Mouse (Mus musculus) megakaryocyte-erythroid progenitor cell, adult 5-6 weeks (primary cell): ENCODE data around the gene Ccdc78. TPM values are rescaled to one million over a fixed set of nuclear protein-coding genes. Genes with fewer than 3 reads are reported as not detected.

Experiments
- ATAC-seq: replicated peaks from 2 replicates; pipeline ENCODE4 v1.8.0; 2016; ENCODE audit warnings: mild to moderate bottlenecking, inconsistent platforms; ENCODE audit not compliant: severe bottlenecking, poor library complexity, low FRiP score, low TSS enrichment
- total RNA-seq, 2 experiments: library from RNA; stranded (forward) in 1 of 2; stranded (reverse) in 1 of 2; fragments of 200-1000, 215-1000 nt in 1 of 2; fragments of >200 nt in 1 of 2; fragmentation: Nextera tagmentation in 1 of 2; gene quantifications; 2 replicates each; pipeline ENCODE4 v1.2.3; 2014 to 2017

Ccdc78 gene
- total RNA-seq, 2 experiments from 2014 or later: not detected

DNA sequence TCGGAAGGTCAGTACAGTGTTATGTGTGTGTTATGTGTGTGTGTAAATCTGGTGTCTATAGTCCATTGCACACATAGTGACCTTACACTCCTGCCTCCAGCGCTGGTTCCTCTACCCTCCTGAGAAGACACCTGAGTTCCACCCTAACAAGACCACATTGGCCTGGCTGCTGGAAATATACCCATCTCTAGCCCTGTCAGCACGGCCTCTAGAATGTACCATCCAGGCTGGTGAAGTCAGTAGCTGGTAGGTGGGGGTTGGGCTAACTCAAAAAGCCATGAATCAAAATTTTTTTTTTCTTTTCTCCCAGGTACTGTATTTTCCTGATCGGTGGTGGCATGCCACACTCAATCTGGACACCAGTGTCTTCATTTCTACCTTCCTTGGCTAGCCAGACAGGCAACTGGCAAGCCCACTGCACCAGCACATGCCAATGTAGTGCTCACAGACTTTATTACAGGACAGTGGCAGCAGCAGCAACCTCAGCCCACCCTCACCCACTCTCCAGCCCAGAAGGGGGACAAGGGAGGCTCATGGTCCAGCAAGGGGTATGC is 43.9 kb downstream of the Ccdc78 start:
- ATAC-seq: no peak

GRCm38 (mm10) chr17:25830806-25831431 is 44.5 kb downstream of the Ccdc78 start:
- ATAC-seq: no peak

DNA sequence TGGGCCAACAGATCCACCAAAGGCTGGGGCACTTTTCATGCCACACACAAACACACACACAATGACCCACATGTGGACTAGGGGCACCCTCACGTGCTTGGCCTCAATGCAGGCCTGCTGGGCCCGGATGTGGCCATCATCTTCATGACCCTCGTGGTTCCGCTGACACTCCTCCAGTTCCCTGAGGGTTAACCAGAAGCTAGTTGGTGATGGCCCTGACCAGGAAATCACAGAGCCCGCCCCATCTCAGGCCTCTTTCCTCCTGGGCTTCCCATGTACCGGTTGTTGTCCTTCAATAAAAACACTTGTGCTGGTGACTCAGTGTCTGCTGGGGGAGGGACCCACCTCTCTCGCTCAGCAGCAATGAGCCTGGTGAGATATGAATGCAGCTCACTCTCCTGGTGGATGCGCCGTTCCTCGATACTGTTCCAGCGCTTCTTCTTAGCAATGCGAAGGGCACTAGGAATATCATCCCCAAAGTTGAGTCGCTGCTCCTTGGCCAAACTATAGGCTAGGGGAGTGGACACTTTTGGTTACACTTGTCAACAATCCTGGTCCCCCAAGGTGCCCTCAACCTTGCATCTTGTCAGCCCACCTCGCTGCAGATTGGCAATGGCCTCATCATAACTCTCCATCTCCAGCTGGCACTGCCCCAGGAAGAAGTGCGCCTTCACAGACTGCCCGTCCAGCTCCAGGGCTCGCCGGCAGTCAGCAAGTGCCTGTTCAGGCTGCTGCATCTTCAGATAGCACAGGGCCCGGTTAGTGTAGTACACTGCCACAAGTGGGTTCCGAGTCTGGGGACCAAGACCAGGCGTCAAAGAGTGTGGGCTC is 45.3 kb downstream of the Ccdc78 start:
- ATAC-seq: no peak

DNA sequence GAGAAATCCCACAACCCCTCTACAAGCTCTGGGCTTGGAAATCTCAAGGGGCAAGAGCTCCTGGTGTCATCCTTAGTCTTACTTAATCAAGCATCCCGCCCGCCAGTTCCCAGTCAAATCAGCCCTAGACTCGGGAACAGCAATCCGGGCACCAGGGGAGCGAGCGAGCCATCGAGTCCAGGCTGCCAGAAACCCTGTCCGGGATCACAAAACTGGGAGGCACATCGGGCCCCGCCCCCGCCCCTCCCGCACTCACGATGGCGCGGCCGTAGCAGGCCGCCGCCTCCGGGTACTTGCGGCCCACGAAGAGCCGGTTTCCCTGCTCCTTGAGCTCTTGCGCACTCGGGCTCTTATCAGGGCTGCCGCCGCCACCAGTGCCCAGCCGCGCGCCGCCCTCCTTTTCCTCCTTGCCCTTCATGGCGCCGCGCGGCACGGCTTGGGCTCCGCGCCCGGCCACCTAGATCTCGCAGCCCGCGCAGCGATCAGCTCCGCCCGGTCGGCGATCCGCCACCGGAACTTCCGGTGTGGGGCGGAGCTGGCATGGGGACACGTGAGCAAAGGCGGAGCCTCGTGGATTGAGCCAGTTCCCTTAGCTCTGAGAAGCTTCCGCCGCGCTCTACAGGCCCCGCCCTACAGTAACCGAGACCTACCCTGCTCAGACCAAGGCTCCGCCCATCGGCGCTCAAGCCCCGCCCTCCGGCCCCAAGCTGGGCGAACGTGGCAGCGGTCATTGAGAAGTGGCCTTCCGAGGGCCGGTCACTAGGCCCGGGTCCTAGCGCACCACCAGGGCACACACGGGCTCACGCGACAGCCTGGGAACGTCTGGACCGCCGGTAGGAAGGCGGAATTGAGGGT is 46.3 kb downstream of the Ccdc78 start:
- ATAC-seq: peak; percentile 72

- peak; percentile 7; the same call in 1 of the 2 replicates for ATAC-seq
These were observed 46.9 kb downstream of the Ccdc78 start, which contains the start of gene Stub1 for GRCm38 (mm10) chr17:25833291-25833663. TSS of gene Stub1 (minus strand) at chr17:25833404.

- ATAC-seq: no peak
These were observed 47.7 kb downstream of the Ccdc78 start for GRCm38 (mm10) chr17:25833961-25834594.

GRCm38 (mm10) chr17:25834595-25835222 is 48.3 kb downstream of the Ccdc78 start:
- no peak for ATAC-seq

DNA sequence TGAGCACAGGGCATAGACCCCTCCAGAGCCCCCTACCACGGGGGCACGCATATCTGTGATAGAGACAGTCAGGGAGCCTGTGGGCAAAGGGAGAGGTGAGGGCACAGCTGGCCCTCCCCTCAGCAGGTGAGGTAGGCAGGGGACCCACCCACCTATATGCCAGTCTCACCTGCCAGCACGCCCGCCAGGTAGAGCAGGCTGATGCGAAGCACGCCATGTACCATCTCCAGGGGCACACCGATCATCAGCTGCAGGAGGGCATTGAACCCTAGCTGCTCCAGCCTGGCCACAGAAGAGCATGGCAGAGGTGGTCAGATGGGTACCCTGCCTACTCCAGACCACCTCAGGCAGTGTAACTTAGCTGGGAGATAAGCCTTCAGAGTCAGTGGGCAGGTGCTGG is 48.9 kb downstream of the Ccdc78 start:
- ATAC-seq: no peak

GRCm38 (mm10) chr17:25835816-25836215 is 49.4 kb downstream of the Ccdc78 start:
- ATAC-seq: no peak

GRCm38 (mm10) chr17:25836397-25837075 is 50.2 kb downstream of the Ccdc78 start:
- ATAC-seq: no peak

- 0 out of 2 replicates have a peak, but pooled peaks have one; percentile 12 for ATAC-seq
These were observed 50.7 kb downstream of the Ccdc78 start, which contains the start of gene Rhbdl1 for GRCm38 (mm10) chr17:25837076-25837410. TSS of gene Rhbdl1 (minus strand) at chr17:25837295.

GRCm38 (mm10) chr17:25837533-25837932 is 51.2 kb downstream of the Ccdc78 start:
- ATAC-seq: no peak

GRCm38 (mm10) chr17:25838904-25839303 is 52.5 kb downstream of the Ccdc78 start:
- no peak for ATAC-seq

DNA sequence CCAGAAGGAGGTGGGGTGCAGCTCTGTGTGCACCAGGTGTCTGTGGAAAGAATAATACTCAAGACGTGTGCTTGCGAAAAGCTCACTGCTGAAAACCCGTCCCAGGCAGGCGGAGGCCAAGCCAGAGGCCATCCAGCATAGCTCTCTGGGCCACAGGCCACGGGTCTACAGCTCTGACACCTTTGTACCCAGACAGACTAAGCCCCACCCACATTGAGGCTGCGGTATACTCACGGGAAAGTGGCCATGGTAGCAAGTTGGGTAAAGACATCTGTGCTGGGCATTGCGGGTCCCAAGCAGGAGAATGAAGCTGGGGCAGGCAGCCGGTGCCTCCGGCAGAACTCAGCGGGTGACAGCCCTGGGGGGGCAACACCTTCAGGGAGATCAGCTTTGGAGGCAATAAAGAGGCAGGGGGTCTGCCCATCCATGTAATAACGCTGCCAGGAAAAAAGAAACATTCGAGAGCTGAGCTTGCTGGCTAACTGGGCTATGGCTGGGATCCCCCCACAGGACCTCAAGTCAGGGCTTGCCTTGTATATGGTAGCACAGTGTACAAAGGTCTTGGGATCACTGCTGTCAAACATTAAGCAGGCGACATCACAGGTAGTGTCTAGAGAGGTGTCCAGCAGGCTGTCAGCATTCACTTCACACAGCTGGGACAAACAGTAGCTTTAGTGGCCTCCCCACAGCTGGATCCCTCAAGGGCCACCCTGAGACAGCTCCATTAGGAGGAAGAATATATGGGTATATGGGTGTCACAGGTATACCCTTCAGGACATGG is 53.3 kb downstream of the Ccdc78 start:
- ATAC-seq: no peak
